Mouse (Mus musculus) frontal cortex, postnatal 25 days (tissue): Measurements from ENCODE around the gene Msmb.
"Not testable (repeated sequence)": the region's sequence is repeated elsewhere in the genome, so short reads cannot be mapped to it uniquely, and the experiment has no call there.

ENCODE experiments used
- DNase-seq, 2 experiments: peaks; one replicate each; pipeline ENCODE4 v3.0.0; 2022; ENCODE audit warnings: low spot score in 2 of 2

Gene Msmb

DNA sequence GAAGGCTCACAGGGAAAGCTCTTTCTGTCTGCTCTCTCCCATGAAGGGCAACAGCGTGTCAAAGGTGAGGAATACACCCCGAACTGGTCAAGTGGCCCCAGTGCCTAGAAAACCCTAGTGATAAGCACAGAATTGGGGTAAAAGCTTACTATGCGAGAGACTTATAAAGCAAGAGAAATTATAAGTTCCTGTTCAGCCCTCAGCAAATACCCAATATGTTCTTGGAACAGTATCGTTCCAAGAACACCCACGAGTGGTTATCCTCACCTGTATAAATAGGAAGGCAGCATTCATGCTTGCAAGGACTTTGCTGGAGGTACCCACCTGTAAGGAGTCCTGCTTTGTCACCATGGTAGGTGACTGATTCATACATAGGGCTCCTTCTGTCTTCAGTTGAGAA is at the start of gene Msmb:
TSS of gene Msmb (plus strand) at position 301 of the 400 bp plus-strand sequence.
- no peak for DNase-seq

- no peak for DNase-seq
Observed at GRCm38 (mm10) chr14:32093018-32093417, 48.8 kb upstream of the Msmb start.

DNA sequence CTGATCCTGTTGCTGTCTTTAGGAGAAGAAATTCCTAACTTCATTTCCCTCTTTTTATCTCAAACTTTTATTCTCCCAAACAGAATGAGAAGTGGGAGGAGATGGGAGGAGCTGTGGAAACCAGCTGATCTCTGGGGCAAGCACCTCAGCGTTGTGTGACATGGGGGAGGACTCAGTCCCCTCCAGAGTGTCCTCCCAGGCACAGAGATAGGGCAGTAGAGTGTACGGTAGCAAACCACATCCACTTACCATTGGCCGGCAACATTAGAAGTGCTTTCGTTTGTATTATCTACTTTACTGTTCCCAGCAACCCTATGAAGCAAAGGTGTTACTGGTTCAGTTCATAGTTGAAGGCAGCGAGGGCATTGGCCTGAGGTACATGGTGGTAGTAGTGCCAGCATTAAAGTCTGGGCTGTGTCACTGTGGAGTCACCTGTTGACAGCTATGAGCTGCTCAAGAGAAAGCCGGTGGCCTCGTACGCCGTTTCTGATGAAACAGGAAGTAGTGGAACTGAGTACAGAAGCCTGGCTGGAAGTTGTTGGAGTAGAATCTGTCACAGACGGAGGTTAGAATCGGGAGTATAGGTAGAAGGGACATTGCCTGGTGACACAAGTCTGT is 48.2 kb upstream of the Msmb start:
- no peak for DNase-seq

DNA sequence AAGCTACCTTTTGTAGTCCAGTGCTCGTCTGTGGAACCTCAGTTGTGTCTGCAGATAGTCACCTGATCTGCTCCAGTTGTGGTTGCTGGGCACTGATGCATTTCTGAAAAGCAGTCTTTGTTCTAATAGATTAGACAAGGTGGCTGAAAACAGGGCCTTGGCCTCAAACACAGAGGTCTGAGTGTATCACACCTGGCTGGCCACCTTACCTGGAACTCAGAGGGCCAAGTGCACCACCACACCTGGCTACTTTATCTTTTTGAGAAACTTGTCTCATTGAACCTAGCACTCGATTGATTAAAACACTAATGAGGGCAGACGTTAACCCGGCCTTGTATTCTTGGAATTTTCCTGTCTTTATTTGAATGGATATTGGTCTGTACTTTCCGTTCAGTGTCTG is 46.2 kb upstream of the Msmb start:
- DNase-seq, result no peak

GRCm38 (mm10) chr14:32096740-32097139 is 45.1 kb upstream of the Msmb start:
- DNase-seq, result no peak

DNA sequence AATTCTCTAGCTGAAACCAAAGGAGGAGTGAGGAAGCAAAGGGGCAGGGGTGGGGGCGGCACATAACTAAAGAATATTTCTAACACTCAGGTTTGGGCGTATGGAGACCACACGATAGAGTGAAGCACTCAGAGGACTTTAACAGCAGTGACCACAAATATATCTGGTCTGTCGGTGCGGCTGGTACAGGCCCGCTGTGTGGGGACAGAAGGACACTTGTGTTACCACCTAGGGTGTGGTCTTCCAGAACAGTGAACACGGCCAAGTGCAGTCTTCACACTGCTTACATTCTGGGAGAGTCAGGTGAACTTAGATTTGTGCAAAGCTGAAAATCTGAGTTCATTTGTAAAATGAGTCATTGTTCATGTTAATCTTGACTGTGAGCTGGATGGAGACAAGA is 44.1 kb upstream of the Msmb start:
- no peak for DNase-seq

- DNase-seq, result no peak
Observed at GRCm38 (mm10) chr14:32098951-32099350, 42.9 kb upstream of the Msmb start.

DNA sequence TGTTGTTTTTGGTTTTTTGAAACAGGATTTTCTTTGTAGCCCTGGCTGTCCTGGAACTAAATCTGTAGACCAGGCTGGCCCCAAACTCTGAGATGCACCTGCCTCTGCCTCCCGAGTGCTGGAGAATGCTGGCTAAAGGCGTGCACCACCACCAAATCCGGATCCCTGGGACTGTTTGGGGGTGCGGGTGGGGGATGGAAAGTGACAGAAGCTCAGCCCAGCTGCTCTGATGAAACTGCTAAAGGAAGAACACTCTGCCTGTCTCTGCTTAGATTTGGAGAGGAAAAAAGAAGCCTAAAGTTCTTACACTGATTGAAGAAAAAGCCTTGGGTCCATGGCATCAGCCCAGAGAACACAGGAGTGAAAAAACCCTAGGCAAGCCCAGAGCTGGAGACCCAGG is 38.3 kb upstream of the Msmb start:
- DNase-seq, result no peak

- DNase-seq, result no peak
Observed at GRCm38 (mm10) chr14:32105663-32106062, 36.2 kb upstream of the Msmb start.

DNA sequence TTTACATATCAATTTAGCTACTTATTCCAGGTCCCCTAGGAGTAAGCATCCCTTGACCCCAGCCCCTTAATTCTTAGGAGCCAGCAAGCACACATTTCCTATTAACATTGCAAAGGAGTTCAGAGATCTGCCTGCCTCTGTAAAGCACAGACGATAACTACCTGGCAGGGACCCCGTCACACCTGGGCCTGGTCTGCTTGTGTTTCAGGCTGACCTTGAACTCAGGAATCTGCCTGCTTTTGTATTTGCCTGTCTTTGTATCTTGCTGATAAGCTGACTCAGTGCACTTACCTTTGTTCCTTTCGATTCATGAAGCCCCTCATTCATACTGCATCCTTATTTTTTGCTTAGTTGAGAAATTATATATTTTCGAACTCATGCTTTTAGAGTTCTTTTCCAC is 34.9 kb upstream of the Msmb start:
- no peak for DNase-seq

DNA sequence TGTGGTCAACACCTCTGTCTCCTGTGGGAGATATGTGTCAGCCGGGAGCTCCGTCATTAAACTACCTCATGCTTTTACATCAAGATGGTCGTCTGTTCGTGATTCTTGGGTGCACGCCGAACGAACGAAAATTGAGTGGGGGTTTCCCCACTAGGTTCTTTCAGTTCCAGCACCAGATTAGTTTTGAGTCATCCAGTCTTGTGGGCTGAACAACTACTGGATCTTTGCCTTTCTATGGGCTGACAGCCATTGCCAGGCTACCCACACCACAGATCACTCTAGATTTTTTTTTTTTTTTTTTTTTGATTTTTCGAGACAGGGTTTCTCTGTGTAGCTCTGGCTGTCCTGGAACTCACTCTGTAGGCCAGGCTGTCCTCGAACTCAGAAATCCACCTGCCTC is 29.7 kb upstream of the Msmb start:
- DNase-seq, result not testable (repeated sequence)

DNA sequence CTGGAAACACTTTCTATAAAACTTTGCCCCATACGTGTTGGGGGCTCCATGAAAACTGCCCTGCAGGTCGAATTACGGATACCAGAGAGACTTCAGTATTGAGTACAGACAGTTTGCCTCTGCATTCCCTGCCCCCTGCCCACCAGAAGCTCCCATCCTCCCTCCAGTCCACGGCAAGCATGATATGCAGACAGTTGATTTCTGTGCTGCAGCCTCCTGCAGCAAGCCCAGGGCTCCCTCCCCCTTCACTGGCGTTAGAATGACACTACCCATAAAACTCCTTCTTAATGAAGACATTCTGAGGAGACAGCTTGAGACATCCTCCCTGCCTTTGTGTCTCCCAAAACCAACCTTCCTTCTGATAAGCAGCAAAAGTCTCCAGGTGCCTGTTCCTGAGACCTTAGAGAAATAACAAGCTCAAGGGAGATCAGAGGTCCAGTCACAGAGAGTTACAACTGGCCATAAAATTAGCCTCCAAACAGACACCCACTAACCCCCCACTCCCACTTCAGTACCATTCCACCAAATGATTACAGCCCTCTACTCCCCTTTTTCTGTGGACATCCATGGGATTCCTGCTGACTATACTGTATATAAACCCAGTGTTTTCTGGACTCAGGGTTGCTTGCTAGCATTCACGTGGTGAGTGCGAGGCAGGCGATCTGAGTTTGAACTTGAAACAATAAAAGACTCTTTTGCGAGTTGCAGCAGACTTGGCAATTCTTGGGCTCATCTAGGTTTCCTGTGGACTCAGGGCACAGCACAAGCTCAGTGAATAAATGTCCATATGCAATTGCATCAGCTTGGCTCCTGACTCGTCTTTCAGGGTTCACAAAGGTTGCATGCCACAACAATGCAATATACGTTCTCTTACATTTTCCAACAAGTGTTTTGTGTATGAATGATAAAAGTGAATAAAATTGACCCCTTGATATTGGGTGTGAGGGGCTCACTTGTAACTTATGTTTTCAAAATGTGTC is 20.6 kb upstream of the Msmb start:
- DNase-seq, result no peak

GRCm38 (mm10) chr14:32121920-32122315 is 19.9 kb upstream of the Msmb start:
- DNase-seq, result no peak

DNA sequence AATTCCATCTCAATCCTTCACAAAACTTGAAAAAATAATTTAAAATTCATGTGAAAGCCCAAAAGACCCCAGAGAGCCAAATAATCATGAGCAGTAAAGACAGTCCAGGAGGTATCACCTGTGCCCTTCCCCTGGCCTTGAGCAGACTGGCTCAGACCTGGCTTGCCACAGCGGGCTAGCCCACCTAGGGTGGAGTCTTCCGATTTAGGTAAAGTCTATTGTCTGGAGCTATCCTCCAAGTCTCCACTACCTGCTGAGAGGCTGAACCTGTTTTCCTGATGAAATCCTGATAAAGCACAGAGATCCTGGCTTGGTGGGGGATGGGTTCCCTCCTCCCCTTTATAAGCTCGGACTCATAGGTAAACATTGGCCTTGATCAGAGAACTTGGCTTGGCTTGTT is 17.6 kb upstream of the Msmb start:
- no peak for DNase-seq

- not testable (repeated sequence) for DNase-seq
Observed at GRCm38 (mm10) chr14:32125256-32125655, 16.6 kb upstream of the Msmb start.

GRCm38 (mm10) chr14:32128409-32128808 is 13.4 kb upstream of the Msmb start:
- no peak for DNase-seq

DNA sequence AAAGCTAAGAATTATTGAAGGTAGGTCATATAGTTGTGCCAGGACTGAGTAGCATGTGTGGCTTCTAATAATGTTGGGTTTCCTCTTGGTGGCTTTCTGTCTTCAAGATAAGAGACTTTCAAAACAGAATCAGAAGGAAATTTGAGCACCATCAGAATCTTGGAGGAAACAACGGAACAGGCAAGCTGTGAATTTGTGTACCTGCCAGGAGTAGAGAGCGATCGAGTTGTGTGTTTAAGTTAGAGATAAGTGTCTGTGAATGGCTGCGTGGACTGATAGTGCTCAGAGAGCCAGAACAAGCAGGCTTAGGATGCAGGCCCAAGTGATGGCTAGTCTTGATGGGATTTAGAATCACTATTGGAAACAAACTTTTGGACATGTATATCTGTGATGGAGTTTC is 10.0 kb upstream of the Msmb start:
- DNase-seq, result no peak

DNA sequence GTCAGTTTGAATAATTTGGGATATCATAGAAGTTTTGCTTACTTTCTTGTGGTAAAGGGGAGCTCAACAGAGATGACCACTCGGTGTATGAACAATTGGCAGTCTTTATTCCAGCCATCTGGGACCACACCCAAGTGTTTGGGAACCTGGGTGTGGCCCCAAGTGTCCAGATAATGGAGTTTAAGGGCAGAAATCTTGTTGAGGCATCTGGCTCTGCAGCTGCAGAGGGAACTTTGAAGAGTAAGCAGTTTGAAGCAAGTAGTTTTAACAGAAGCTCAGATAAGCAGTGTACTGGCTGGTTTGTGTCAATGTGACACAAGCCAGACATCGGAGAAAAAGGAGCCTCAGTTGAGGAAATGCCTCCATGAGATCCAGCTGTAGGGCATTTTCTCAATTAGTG is 7.5 kb upstream of the Msmb start:
- DNase-seq, result no peak

DNA sequence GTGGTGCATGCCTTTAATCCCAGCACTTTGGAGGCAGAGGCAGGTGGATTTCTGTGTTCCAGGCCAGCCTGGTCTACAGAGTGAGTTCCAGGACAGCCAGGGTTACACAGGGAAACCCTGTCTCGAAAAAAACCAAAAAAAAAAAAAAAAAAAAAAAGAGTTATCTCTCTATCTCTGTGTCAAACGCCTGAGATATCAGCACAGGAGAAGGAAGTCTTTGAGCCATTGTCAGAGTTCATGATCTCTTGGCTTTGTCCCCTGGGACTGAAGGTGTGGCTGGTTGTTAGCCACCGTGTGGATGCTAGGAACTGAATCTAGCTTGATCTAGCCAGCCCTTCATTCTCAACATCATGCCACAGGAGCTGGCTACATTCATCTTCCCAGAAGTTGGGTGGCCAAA is 5.4 kb upstream of the Msmb start:
- not testable (repeated sequence) for DNase-seq

- no peak for DNase-seq
Observed at GRCm38 (mm10) chr14:32140359-32140965, 1.4 kb upstream of the Msmb start.

GRCm38 (mm10) chr14:32144734-32145133 is 2.9 kb downstream of the Msmb start:
- DNase-seq, result no peak

DNA sequence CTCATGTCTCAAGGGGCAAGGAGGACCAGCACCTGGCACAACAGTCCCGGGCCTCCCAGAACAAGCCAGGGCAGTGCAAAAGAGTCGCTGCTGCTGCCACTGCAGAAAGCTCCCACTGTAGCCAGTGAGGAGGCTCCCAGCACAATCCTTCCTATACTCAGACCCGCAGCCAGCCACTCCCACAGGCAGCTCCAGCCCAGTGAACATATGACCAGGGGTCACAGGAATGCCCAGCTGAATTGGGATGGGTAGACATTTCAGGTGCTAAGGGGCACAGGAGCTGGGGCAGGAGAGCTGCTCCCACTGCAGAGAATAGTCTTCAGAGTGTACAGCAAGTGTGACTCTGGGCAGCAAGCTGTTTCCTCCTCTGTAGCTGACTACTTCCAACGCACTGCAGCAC is 3.6 kb downstream of the Msmb start:
- no peak for DNase-seq
